Mouse (Mus musculus): ENCODE results near the gene Znhit3.

The Znhit3 gene

DNA sequence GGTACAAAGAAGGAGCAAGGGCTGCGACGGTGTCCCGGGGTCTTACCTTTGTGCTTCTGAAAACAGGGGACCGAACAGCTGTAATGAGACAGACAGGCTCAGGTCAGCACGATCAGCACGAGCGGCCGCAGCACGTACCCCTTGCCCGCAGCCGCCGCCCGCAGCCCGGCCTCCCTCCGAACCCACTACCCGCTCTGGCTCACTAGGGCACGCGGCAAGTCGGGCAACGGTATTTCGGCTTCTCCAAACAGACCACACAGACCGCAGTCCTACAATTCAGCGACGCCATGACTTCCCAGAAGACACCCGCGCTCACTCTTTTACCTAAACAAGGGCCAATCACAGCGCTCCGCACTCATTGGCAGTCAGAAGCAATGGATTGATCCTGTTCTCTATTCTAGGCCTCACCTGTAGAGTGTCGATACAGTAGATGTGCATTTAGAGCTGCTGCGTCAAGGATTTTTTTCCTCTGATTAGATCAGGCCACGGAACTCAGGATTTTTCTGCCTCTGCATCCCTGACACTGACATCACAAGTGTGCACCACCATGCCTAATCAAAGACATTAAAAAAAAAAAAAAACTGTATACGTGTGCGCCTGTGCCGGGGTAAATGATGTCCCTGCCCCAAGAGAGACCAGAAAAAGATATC lies at the start of gene Znhit3:
Gene Znhit3 (minus strand): TSS at position 314 of the 650 bp plus-strand sequence.
- peak; percentile 77 for DNase-seq (ENCODE audit: extremely low read depth, insufficient read length, low spot score)

DNA sequence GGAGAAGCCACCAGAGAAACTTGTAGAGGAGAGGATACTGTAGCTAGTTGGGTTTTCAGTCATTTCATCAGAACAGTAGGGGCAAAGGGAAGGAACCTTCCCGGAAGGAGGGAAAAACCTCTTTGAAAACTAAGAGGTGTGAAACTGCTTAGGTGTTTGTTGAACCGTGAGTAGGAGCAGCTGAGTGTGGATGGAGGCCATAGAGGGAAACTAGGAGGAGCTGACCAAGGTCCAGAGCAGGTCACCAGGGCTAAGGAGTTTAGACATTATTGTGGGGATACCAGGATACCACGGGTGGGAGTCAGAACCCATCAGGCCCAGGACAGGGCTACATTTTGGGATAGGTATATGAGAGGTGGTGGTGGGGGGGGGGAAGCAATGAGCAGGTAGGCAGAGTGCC lies 47.4 kb upstream of the Znhit3 start:
- DNase-seq (ENCODE audit: extremely low read depth, insufficient read length, low spot score): no peak

DNA sequence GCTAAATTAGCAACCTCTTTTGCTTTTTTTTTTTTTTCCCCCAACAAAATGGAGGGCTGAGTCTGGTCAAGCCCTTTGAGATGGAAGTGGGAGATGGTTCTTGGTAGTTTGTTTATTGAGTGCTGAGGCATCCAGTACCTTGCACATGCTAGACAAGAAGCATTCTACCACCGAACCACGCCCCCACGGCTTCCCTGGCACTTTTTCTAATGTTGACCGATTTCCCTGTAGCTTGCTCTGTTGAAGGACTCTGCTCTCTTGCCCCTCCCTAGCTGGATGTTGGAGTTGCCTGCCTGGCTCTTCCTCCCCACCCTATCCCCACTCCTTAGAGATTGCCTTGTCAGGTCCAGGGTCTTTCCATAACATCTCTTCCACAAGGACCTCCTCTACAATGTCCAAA lies 46.4 kb upstream of the Znhit3 start:
- no peak for DNase-seq (ENCODE audit: extremely low read depth, insufficient read length, low spot score)

DNA sequence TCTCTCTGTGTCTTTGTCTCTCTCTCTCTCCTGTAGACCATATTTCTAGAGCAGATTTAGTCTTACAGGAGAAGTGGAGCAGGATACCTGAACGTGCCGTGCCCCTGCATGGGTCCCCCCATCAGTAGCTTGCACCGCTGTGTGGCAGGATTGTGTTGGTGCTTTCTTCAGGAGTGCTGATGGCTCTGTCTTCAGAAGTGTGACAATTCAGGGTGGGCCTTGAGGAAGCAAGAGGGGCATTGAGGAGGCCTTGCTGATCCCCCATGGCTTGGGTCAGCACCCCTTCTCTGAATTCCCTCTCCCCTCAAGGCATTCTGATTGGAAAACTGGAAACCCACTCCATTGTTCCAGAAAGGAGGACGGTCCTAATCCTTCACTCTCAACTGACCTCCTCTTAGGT lies 45.4 kb upstream of the Znhit3 start:
- DNase-seq (ENCODE audit: extremely low read depth, insufficient read length, low spot score): no peak

DNA sequence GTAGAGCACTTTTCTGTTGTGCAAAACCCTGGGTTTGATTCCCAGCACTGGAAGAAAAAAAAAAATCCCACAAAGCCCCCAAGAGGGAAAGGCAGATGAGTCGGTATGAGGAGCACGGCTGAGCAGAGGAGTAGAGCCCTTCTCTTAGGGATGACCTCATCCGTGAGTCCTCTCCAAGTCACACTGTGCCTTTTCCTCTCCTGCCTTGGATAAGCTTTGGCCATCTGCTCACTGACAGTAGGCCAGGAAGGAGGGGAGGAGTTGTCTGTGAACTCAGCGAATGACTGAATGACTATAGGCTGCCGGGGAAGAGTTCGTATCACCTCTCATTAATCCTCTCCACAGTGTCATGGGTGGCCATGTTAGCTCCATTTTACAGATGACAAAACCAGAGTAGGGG lies 44.6 kb upstream of the Znhit3 start:
- no peak for DNase-seq (ENCODE audit: extremely low read depth, insufficient read length, low spot score)

DNA sequence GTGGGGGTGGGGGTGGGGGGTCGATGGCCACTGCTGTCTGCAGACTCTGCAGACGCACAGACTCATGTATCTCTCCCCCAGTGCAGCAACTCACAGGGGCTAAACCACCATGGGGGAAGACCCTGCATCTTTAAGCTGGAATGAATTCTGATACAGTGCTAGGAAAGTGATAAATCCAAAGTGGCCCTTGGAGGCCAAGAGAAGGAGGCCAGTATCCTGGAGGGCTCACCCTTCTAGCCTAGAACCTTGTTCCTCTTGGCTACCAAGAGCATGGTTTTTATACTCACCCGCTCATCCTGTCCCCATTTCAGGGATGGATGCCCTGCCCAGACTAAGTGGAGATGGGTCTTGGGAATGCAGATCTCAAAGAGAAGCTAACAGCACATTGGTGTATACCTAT lies 44.1 kb upstream of the Znhit3 start:
- no peak for DNase-seq (ENCODE audit: extremely low read depth, insufficient read length, low spot score)

DNA sequence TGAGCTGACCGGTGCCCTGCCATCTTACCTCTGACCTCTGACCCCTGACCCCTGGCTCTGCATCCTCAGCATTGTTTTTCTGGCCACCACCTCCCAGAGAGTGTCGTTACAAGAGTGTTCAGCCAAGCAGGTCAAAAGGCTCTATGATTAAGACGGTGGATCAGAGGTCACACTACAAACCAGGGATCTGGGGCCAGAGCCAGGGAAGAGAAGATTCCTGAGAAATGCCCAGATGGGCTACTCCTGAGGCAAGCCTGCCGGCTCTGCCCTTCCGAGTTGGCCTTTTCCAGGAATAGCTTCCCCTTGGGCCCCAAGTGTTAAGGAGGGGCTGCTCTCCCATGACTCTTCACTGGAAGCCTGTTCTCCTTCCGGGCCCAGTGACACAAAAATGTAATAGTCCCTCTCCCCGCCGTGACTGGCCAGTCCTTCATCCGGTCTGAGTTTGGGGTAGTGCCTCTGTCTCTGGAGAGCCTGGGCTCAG lies 43.6 kb upstream of the Znhit3 start:
- DNase-seq (ENCODE audit: extremely low read depth, insufficient read length, low spot score): no peak

DNA sequence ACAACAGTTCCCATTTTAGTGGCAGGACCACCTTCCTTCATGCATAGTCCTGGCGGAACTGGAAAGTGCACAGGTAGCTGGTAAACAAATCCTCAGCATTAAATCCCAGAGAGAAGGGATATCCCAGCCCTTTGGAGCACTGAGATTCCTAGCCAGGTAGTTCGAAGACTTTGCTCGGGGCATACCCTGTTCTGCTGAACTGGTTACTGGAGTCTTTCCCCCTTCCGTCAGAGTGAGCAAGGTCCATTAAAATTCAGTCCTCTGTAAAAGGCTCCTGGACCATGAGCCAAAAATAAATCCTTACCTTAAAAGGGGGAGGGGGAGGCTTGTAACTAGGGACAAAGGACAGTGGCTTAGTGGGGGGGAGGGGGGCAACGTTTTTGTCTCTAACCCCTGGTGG lies 43.0 kb upstream of the Znhit3 start:
- no peak for DNase-seq (ENCODE audit: extremely low read depth, insufficient read length, low spot score)

DNA sequence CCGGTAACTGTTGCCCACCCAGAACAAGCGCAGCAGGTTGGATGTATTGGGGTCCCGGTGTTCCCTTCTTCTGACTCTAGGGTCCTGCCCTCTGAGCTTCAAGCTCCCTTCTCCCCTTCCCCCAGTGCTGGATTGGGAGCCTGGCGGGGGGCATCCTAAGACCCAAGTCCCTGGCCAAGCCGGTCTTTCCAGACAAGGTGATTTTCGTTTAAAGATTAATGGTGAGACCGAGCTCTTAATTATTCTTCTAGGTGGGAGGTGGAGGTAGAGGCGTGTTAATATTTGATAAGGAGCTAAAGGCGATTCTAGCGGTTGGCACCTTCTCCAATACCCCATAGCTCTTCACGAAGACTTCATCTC lies 42.1 kb upstream of the Znhit3 start:
- DNase-seq (ENCODE audit: extremely low read depth, insufficient read length, low spot score): no peak

DNA sequence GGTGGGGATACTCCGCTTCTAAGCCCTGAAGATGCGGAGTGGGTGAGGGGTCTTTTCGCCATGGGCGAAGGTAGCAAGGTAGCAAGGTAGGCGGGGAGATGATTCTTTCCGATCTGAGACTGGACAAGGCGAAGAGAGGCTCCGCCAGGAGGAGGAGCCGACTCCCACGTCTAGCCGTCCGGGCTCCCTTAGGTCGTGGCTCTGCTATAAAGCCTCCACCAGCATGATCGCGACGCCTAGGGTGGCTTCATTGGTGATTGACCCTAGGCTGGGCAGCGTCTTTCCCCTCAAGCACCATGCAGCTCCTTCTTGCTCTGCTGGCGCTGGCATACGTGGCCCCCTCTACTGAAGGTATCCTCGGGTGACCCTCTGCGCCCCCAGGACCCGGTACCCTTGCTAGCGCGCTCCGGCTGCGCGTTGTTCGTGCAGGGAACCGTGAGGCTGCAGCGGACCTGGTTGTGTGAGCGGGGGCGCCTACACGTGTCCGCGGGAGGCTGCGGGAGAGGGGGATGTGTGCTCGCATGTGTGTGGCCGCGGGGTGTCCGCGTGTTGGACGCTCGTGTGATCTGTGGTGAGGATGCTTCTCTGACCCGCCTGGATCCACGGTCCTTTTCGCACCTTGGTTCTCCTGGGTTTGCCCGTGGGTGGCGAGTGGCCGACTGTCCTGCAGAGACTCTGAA lies 41.6 kb upstream of the Znhit3 start, which contains the start of gene Car4:
Gene Car4 (plus strand): TSS at position 196 of the 680 bp plus-strand sequence.
- DNase-seq (ENCODE audit: extremely low read depth, insufficient read length, low spot score): no peak

DNA sequence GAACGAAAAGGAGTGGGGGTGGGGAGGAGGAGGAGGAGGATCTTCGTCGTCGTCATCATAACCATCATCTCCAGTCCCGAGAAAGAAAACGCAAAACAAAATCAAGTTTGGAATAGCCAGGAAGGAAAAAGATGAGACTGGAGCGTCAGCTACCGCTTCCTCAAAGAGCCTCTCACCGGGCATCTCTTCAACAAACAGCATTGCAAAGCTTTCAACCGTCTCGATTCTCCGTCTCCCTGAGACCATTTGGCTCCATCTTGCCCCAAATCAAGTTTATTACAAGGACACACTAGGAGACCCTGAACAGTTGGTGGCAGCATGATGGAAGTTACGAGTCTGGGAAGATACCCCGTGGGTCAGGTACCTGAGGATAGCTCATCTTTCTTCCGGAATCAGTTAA lies 41.0 kb upstream of the Znhit3 start:
- DNase-seq (ENCODE audit: extremely low read depth, insufficient read length, low spot score): no peak

DNA sequence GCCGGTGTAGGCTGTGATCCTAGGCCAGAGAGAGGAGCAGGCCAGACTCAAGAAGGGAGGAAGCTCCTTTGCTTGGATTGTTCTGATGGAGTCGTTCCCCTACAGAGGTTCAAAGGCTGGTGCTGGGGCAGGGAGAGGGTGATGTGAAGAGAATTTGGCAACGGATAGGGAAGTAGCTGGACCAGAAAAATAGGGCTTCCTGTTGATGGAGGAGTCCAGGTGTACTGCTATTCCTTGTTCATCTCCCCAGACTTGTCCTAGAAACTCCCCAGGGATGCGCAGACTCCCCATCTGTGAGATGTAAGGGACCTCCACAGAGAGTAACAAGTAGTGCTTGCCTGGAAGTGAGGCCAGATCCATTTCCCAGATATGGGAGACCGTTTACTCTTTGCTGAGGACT lies 40.2 kb upstream of the Znhit3 start:
- DNase-seq (ENCODE audit: extremely low read depth, insufficient read length, low spot score): no peak

DNA sequence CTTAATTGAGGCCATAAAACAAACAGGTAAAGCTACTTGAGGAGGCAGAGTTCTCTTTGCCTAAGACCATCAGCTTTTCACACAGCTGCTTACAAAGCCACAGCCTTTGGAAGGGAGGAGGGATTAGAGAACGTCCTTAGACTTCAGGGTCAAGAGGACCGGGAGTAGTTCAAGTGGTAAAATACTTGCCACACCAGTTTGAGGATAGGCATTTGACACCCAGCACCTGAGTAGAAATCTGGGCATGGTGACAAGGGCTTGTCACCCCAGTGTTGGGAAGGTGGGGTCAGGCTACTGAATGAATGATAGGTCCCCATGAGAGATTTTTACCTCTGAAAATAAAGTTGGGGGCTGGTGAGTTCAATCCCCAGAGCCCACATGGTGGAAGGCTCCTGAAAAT lies 36.4 kb upstream of the Znhit3 start:
- DNase-seq (ENCODE audit: extremely low read depth, insufficient read length, low spot score): no peak

DNA sequence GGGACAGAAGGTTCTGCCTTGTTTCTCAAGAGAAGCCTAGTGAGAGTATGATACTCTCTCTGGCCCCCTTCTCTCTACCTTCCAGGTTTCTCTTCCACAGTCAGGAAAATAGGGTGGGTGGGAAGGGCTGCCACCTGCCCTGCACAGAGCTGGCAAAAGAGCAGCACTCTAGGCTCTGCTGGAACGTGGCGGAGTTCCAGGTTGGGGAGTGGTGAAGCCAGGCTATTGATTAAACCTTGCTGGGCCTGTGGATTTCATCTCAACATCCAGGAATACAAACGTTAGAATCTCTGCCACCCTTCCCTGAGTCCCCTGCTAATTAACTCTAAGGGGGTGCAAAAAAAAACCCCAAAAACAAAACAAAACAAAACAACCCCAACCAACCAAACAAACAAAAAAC lies 32.4 kb upstream of the Znhit3 start:
- DNase-seq (ENCODE audit: extremely low read depth, insufficient read length, low spot score): no peak

DNA sequence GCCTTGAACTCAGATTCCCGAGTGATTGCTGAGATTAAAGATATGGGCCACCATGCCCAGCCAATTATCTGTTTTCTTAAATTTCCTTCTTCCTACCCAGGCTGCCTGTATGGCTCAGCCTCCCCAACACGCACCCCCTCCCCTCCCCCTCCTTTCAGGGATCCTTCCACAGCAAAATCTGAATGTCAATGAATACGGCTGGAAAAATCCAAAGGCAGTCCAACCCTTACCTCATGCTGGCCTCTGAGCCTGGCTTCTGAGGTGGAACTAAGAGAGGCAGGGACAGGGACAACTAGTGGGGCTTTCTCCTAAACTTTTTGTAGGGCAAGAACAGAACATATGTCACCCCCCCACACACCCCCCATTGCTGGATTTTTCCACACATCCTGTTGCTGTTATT lies 31.9 kb upstream of the Znhit3 start:
- no peak for DNase-seq (ENCODE audit: extremely low read depth, insufficient read length, low spot score)

DNA sequence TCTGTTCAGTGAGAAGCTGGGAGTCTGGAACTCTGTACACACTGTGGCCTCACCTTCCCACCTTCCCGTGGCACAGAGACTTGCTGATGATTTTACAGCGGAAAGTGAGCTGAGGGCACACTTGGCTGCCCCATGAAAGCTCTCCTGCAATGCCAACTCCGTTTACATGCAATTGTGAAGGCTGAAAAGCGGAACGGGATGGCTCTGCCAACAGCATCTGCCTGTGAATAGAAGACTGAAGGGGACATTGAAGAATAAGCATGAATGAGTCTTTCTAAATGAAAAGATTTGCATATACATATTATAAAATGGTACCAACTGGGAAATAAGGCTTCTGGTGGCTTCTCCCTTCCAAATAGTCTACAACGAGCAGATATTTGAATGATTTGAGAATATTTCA lies 31.0 kb upstream of the Znhit3 start:
- DNase-seq (ENCODE audit: extremely low read depth, insufficient read length, low spot score): no peak

DNA sequence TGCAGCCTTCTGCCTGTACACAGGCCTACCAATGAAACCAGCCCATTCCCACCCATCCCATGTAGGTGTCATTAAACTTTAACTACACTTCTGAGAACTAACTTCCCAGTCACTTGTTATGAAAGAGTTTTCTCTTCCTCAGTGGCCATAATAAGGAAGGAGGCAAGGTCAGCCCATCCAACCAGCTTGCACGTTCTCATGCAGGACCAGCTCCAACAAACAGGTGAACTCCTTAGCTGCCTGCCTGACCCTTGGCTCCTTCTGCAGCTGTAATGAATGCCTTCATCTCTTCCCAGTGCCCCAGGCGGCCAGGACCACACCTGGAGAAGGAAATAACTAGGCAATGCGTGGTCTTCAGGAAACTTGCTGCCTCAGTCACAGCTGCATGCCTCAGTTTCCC lies 29.7 kb upstream of the Znhit3 start:
- DNase-seq (ENCODE audit: extremely low read depth, insufficient read length, low spot score): no peak

DNA sequence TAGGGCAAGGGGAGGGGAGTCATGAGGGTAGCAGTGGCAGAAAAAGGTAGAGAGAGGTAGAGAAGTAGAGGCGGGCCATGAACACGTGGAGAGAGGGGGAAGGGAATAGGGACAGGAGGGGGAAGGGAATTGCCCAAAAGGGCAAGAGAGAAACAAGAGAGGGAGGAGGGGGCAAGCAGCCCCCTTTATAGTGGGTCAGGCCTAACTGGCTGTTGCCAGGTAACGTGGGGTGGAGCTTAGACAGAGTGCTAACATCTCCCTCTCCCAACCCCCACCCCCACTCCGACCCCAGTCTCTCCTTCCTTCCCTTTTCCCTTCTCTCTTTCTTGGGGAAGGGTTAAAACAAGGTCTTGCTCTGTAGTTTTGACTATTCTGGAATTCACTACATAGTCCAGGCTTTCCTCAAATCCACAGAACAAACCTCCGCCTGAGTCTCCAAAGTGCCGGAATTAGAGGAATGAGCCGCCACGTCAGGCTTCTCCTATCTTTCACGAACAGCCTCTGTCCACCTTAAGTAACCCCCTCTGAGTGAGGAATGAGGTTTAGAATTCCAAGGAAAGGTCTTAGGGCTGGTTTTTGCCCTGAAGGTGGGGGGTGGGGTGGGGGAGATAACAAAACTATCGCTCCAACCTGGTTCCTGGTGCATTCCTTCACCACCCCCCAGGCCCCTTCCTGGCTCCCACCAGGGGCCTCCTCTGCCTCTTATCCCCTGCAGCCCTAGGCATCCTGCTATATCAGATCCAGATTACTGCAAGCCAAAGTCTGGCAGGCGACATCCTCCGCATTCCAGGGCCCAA lies 28.7 kb upstream of the Znhit3 start:
- no peak for DNase-seq (ENCODE audit: extremely low read depth, insufficient read length, low spot score)

DNA sequence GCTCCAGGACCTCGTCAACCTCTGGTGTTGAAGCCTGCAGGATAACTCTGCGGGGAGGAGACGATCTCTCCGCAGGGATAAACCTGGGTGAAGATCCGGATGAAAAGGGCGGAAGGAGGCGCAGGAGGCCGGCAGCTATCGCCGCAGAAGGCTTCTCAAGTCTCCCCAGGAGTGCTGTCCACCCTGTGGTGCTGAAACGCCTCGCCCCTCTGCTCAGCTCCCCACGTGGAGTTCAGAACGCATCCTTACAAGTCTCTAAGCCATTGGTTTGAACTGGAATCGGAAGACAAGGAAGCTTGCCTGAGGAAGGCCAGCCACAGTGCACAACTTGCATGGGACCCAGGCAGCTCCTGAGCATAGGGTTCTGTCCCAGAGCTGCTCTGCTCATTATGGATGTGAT lies 27.8 kb upstream of the Znhit3 start:
- peak; percentile 16 for DNase-seq (ENCODE audit: extremely low read depth, insufficient read length, low spot score)

DNA sequence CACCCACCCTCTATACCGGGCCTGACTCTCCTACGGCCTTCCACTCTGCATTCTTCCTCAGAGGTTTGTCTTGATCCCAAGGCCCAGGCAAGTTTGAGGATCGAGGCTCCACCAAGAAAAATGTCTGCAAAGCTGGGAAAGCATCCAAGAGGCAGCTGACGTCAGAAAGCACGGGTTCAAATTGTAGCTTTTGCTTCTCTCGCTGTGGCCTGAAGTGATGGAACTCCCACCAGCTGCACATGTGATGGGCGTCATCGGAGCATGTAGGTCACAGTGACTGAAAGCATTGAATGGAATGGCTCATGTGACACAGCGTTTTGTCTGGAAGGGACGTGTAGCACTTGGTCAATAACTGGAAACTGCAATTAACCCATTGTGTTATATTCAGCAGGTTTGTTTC lies 24.0 kb upstream of the Znhit3 start:
- DNase-seq (ENCODE audit: extremely low read depth, insufficient read length, low spot score): no peak

DNA sequence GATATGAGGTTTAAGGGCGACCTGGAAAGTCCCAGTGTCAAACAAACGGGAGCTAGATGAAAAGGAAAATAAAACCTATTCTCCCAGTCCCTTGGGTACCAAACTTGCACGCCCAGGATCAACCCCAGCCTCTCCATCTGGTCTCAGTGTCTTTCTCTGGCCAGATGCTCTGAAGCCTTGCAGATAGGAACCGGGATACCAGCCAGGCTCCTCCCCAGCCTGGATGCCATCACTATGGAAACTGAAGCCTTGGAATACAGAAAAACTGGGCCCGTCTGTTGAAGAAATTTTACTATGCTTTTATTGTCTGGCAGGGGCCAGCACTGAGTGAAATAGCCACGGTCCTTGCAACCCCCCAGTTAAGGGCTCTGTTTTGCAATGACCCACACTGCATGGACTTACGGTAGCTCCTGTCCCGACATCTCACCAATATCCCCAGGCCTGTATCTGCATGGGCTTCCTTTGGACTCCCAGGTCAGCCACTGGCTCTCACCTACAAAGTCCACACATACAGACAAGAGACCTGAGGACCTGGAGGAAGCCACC lies 23.4 kb upstream of the Znhit3 start:
- DNase-seq (ENCODE audit: extremely low read depth, insufficient read length, low spot score): no peak

DNA sequence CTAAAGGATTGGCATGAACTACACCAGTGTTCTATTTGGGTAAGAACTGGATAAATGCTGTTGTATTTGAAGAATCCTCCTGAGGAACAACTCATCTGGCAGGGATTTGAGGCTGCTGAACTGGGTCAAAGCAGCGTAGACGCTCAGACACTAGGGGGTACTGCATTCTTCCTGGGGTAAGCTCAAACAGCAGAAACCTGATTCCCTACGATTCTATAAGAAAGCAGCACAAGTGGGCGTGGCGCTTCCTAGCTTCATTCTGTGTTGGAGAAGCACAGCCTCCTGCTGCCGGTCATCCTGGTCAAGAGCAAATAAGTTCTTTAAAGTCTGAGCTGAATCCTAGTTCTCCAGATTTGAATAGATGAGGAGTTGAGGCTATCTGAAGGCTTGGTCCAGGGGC lies 16.1 kb upstream of the Znhit3 start:
- no peak for DNase-seq (ENCODE audit: extremely low read depth, insufficient read length, low spot score)
